Mouse (Mus musculus) forebrain, embryonic 14.5 days (tissue): ENCODE measurements around the gene Ercc6. TPM values are rescaled to one million over a fixed set of nuclear protein-coding genes. Genes with fewer than 3 reads are reported as not detected.

ENCODE experiments used
- ATAC-seq: fragments of 200-750 bp; cut with Nextera tagmentation; 2 replicates; pipeline ENCODE4 v1.8.0; 2017; ENCODE audit warnings: mild to moderate bottlenecking, moderate library complexity
- DNase-seq: peaks from one replicate; pipeline ENCODE4 v3.0.0-alpha.2; 2015; ENCODE audit warnings: low spot score
- H3K27ac ChIP-seq: fragments of 300-500 bp; sonication (generic); 2 replicates; pipeline ENCODE4 v1.5.1; 2014; ENCODE audit warnings: low read depth, mild to moderate bottlenecking, control low read depth, low read length, moderate library complexity
- H3K27me3 ChIP-seq: fragments of 300-500 bp; sonication (generic); replicated peaks from 2 replicates; pipeline ENCODE4 v1.6.1; 2014; ENCODE audit warnings: low read length, control low read depth, mixed read lengths; ENCODE audit not compliant: control insufficient read depth, insufficient read depth
- H3K36me3 ChIP-seq: fragments of 300-500 bp; sonication (generic); 2 replicates; pipeline ENCODE4 v1.6.1; 2014; ENCODE audit warnings: low read length, control low read depth; ENCODE audit not compliant: control insufficient read depth, insufficient read depth
- H3K4me1 ChIP-seq: fragments of 300-500 bp; sonication (generic); 2 replicates; pipeline ENCODE4 v1.6.1; 2014; ENCODE audit warnings: antibody characterized with exemption, low read length, control low read depth; ENCODE audit not compliant: control insufficient read depth, insufficient read depth
- H3K4me2 ChIP-seq: fragments of 300-500 bp; sonication (generic); 2 replicates; pipeline ENCODE4 v1.6.1; 2014; ENCODE audit warnings: mild to moderate bottlenecking, control low read depth, low read length
- H3K4me3 ChIP-seq: fragments of 300-500 bp; sonication (generic); 2 replicates; pipeline ENCODE4 v1.5.1; 2014; ENCODE audit warnings: low read depth, low read length, control low read depth
- H3K9ac ChIP-seq: fragments of 300-500 bp; sonication (generic); 2 replicates; pipeline ENCODE4 v1.6.1; 2014; ENCODE audit warnings: mild to moderate bottlenecking, low read length, control low read depth, moderate library complexity
- H3K9me3 ChIP-seq: fragments of 300-500 bp; sonication (generic); replicated peaks from 2 replicates; pipeline ENCODE4 v1.6.1; 2016; ENCODE audit warnings: low read length, control low read depth, mixed read lengths; ENCODE audit not compliant: control insufficient read depth
- WGBS: fragments of 180-500 bp; shearing (Covaris S2); extraction: QIAGEN DNeasy Blood & Tissue Kit; methylation state at CpG from one replicate; pipeline ENCODE4 v1.1.7; 2014; 5-methylcytosine and 5-hydroxymethylcytosine counted together
- polyA plus RNA-seq: library from polyadenylated mRNA; unstranded; fragments of >200 nt; fragmentation: Nextera tagmentation; extraction: Ambion mirVana; gene quantifications from 2 replicates; pipeline ENCODE4 v1.2.1, GENCODE M21; 2014

Gene Ercc6
- polyA plus RNA-seq, 1 experiment from 2014 or later, result 14.8 TPM

DNA sequence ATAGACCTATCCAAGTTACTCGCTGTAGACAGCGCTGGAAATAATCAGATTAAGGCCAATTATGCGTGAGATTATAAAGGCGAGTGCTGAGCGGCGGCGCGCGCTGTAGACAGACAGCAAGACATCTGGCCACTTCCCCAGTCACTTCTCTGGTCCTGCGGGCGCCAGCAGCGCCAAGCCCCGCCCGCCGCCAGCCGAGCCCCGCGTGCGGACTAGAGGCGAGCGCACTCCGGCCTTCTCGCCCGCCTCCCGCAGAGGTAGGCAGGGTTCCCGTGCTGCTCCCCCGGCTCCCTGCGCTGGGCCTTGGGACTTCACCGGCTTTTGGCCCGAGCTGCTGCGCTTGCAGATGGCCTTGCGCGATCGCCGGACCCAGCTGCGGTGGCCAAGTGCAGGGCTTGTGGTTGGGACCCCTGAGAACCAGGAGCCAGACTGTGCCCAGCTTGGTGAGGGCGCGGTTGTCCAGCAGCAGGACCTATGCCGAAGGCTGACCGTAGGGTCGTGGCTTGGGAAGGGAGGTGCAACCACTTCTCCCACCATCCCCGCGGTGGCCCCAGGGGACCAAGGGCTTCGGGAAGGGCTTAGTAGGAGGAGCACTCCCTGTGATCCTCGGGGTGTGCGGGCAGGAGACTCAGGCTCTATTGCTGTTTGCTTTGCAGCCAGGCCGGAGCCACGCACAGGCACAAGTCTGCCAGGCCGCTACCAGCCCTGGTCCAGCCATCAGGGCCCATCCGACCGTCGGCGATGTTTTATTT lies 86.1 kb downstream of the Ercc6 start, which contains the start of gene Prrxl1:
TSS of gene Prrxl1 (plus strand) at position 118 of the 752 bp plus-strand sequence.
- H3K36me3 ChIP-seq, result no peaks in the 10 kb centered on the region
- H3K9ac ChIP-seq, result peak within 1 kb of the TSS; percentile 21; the same call in 1 of the 2 replicates
- H3K4me1 ChIP-seq, result peaks cover 8% of the 10 kb centered on the region
- H3K9me3 ChIP-seq, result no peaks in the 10 kb centered on the region
- under 1% methylated on average over 53 of the region's 53 CpGs for WGBS
- peak within 1 kb of the TSS; percentile 24 for H3K4me3 ChIP-seq
- ATAC-seq, result peak; percentile 60; the same call in 1 of the 2 replicates
- peak within 1 kb of the TSS; percentile 50 for H3K4me2 ChIP-seq
- peak; percentile 51 for DNase-seq
- H3K27ac ChIP-seq, result no peak within 1 kb of the TSS
- peaks cover 66% of the 10 kb centered on the region for H3K27me3 ChIP-seq

DNA sequence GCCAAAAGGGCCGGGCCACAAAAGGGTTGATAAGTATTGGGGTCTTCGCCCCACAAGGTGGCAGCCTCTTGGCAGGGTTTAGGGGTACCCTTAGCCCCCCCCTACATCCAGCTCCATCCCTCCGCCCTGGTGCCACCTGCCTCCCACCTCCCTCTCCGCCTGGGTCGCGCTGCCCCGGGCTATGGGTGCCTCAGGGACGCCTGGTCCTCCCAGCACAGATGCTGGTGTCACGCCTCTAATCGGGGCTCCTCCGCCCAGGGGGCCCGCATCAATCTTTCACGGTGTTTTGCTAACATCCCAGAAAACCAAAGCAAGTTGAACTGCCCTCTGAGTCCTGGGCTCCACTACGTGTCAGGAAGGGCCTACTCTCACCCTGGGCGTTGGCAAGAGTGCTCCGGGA lies 86.8 kb downstream of the Ercc6 start:
- no peak for DNase-seq
- H3K4me3 ChIP-seq, result no peak overlapping the region
- H3K9ac ChIP-seq, result no peak overlapping the region
- no peaks in the 10 kb centered on the region for H3K9me3 ChIP-seq
- 0 out of 2 replicates have a peak overlapping the region, but pooled peaks have one; percentile 50 for H3K4me2 ChIP-seq
- peaks cover 61% of the 10 kb centered on the region for H3K27me3 ChIP-seq
- H3K36me3 ChIP-seq, result no peaks in the 10 kb centered on the region
- no peak overlapping the region for H3K27ac ChIP-seq
- 2% methylated on average over 14 of the region's 16 CpGs for WGBS
- peaks cover 8% of the 10 kb centered on the region for H3K4me1 ChIP-seq
- ATAC-seq, result no peak

DNA sequence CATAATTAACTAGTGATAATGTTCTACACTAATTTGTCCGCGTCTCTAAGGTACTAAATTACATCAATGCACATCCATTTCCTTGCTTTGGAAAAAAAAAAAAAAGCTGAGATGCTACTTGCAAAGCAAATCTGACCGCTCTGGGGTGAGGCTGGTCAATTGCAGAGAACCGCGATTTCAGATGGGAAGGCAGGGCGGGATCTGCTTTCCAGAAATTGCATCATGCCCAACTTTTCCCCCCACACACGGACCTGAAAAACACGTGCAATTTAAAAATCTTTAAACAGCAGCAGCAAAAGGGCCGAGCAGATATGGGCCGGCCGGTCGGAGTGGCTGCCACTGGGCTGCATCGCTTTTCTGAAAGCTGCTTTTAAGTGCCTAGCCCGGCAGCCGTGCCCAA lies 92.2 kb downstream of the Ercc6 start:
- H3K4me2 ChIP-seq, result no peak overlapping the region
- no peak overlapping the region for H3K27ac ChIP-seq
- H3K36me3 ChIP-seq, result no peaks in the 10 kb centered on the region
- H3K27me3 ChIP-seq, result peaks cover 12% of the 10 kb centered on the region
- no peaks in the 10 kb centered on the region for H3K4me1 ChIP-seq
- 43% methylated on average over 15 of the region's 15 CpGs for WGBS
- ATAC-seq, result no peak
- H3K4me3 ChIP-seq, result no peak overlapping the region
- no peaks in the 10 kb centered on the region for H3K9me3 ChIP-seq
- H3K9ac ChIP-seq, result no peak overlapping the region
- no peak for DNase-seq

DNA sequence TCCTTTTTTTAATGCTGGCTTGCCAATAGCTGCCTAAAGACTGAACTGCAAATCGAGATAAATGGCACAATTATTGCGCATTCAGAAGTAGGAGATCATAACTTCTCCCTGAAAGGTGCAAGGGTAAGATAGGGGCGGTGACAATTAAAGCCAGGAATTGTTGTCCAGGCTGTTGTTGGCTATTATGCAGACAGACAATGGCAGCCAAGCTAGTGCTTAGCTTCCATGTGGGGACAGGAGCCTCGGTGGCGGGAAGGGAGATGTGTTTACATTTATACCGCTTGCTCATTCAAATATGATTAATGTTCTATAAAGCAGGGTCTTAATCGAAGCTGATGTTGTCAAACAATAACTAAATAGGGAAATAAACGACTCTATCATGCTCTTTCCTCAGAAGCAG lies 93.0 kb downstream of the Ercc6 start:
- DNase-seq, result no peak

DNA sequence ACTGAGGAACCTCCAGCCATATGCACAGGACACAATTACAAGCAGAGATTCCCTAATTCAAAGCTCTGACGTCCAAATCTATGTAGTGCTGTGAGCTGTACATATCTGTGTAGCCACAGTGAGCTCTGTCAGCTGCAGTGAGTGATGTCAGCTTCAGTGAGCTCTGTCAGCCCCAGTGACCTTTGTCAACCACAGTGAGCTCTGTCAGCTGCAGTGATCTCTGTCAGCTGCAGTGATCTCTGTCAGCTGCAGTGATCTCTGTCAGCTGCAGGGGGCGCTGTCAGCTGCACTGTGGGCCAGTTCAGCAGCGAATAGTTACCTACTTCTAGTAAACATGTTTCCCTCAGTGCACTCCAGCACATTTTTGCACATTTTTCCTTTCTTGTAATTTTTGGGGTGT lies 96.1 kb downstream of the Ercc6 start:
- no peaks in the 10 kb centered on the region for H3K9me3 ChIP-seq
- no peak overlapping the region for H3K4me2 ChIP-seq
- no peak overlapping the region for H3K27ac ChIP-seq
- H3K9ac ChIP-seq, result no peak overlapping the region
- WGBS, result 18% methylated on average over 3 of the region's 3 CpGs
- ATAC-seq (no peak), DNase-seq (no peak)
- H3K4me1 ChIP-seq, result no peaks in the 10 kb centered on the region
- H3K36me3 ChIP-seq, result no peaks in the 10 kb centered on the region
- H3K4me3 ChIP-seq, result no peak overlapping the region
- no peaks in the 10 kb centered on the region; the same call in 1 of the 2 replicates for H3K27me3 ChIP-seq

More for the DNA sequence above, 93.0 kb downstream of the Ercc6 start:
- Histone ChIP-seq H3K9me3 (no peaks in the 10 kb centered on the region), H3K27me3 (peaks cover 5% of the 10 kb centered on the region), H3K27ac (no peak overlapping the region), H3K36me3 (no peaks in the 10 kb centered on the region), H3K4me2 (no peak overlapping the region), H3K9ac (no peak overlapping the region), H3K4me3 (no peak overlapping the region), H3K4me1 (no peaks in the 10 kb centered on the region)
- ATAC-seq, result no peak
- 56% methylated on average over 8 of the region's 8 CpGs for WGBS

DNA sequence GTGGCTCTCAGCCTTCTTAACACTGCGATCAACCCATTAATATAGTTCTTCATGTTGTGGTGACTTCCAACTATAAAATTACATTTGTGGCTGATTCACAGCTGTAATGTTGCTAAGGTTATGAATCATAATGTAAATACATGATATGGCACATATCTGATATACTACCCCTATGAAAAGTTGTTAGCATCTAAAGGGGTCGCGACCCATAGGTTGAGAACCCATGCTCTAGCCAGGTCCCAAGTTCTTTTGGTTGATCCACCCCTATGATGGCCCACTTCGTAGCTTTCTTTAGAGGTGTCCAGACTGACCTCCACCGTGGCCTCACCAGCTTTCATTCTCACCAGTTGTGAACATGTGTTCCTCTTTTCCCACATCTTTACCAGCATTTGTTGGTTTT lies 103.9 kb downstream of the Ercc6 start:
- Histone ChIP-seq H3K9ac (no peak overlapping the region), H3K36me3 (no peaks in the 10 kb centered on the region), H3K27me3 (no peaks in the 10 kb centered on the region), H3K9me3 (no peaks in the 10 kb centered on the region), H3K4me1 (no peaks in the 10 kb centered on the region), H3K4me3 (no peak overlapping the region), H3K27ac (no peak overlapping the region), H3K4me2 (no peak overlapping the region)
- ATAC-seq (no peak), DNase-seq (no peak)
- WGBS, result 90% methylated on average over 5 of the region's 5 CpGs

DNA sequence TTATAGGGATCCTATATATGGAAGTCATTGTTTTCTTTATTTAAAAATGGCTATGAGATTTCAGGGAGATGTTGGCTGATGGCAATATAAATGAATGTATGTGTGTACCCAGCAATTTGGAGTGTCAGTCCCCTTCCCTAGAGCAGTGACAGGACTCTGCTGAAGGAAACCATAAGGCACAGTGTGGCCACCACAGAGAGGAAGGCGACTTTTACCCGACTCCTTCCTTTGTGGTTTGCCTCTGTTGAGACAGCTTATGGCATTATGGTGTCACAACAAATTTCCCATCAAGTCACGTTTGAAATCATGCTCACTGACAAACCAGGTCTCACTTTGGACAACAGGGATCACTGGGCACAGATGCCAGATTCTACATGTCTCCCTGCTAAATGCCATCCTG lies 110.9 kb downstream of the Ercc6 start:
- 78% methylated on average over 3 of the region's 3 CpGs for WGBS
- no peak overlapping the region for H3K4me3 ChIP-seq
- no peaks in the 10 kb centered on the region for H3K4me1 ChIP-seq
- ATAC-seq (no peak), DNase-seq (no peak)
- no peak overlapping the region for H3K9ac ChIP-seq
- no peak overlapping the region for H3K4me2 ChIP-seq
- no peak overlapping the region for H3K27ac ChIP-seq
- H3K9me3 ChIP-seq, result no peaks in the 10 kb centered on the region
- no peaks in the 10 kb centered on the region for H3K27me3 ChIP-seq
- no peaks in the 10 kb centered on the region for H3K36me3 ChIP-seq

DNA sequence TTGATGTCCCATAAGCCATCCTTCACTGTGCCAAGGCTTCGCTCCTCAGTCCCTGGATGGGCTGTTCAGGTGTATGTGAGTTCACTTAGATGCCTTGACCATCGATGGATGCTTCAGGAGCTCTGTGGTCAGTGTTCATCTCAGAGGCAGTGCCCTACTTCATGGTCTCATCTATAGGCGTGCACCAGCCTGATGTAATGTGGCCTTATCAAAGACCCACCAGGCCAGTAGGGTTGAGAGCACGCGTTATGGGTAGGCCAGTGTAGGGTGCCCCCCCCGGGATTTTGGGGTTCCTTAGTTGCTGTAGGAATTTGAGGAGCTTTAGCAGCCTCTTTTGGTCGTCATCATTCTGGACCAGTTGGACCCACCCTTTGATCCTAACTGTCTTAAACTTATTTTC lies 111.5 kb downstream of the Ercc6 start:
- Histone ChIP-seq H3K4me1 (no peaks in the 10 kb centered on the region), H3K9ac (no peak overlapping the region), H3K9me3 (no peaks in the 10 kb centered on the region), H3K27me3 (no peaks in the 10 kb centered on the region), H3K4me3 (no peak overlapping the region), H3K36me3 (no peaks in the 10 kb centered on the region), H3K4me2 (no peak overlapping the region), H3K27ac (no peak overlapping the region)
- WGBS, result 92% methylated on average over 7 of the region's 7 CpGs
- DNase-seq (no peak), ATAC-seq (no peak)

DNA sequence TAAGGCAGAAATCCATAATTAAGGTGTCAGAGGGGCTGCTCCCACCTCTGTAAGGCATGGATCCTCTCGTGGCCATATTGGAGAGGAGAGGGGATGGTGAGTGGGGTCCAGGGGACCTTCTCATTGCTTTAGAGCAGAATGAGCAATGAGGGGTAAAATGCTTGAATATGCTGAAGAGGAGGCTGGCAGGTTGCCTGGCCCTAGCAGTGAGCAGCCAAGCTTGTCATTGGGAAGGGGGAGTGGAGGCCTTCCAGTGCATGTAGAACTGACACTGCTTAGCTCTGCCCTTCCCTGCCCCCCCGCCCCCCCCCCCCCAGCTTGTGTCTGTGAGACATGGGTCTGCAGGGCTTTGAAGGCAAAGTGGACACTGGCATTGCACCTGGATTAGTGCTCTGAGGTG lies 114.0 kb downstream of the Ercc6 start:
- H3K27me3 ChIP-seq, result no peaks in the 10 kb centered on the region
- no peak overlapping the region for H3K9ac ChIP-seq
- DNase-seq (peak; percentile 52), ATAC-seq (no peak)
- H3K4me2 ChIP-seq, result no peak overlapping the region
- no peaks in the 10 kb centered on the region for H3K4me1 ChIP-seq
- 60% methylated on average over 1 of the region's 2 CpGs for WGBS
- no peak overlapping the region for H3K27ac ChIP-seq
- no peaks in the 10 kb centered on the region for H3K36me3 ChIP-seq
- H3K9me3 ChIP-seq, result no peaks in the 10 kb centered on the region
- no peak overlapping the region for H3K4me3 ChIP-seq
